Mouse (Mus musculus): ENCODE results near the gene Ap3m1.
"Not testable (repeated sequence)": the region's sequence is repeated elsewhere in the genome, so short reads cannot be mapped to it uniquely, and the experiment has no call there.

Gene Ap3m1

GRCm38 (mm10) chr14:21052112-21052780 lies at the start of gene Ap3m1, which contains the start of gene Adk:
Ap3m1 (minus strand) TSS chr14:21052508.
Adk (plus strand) TSS chr14:21052574.
- peak; percentile 96 to 97 for DNase-seq

GRCm38 (mm10) chr14:21101562-21101961 lies 49.3 kb upstream of the Ap3m1 start:
- no peak for DNase-seq

GRCm38 (mm10) chr14:21100876-21101275 lies 48.6 kb upstream of the Ap3m1 start:
- DNase-seq: no peak

GRCm38 (mm10) chr14:21099371-21099770 lies 47.1 kb upstream of the Ap3m1 start:
- DNase-seq: no peak

GRCm38 (mm10) chr14:21096689-21097088 lies 44.4 kb upstream of the Ap3m1 start:
- no peak for DNase-seq

GRCm38 (mm10) chr14:21096279-21096678 lies 44.0 kb upstream of the Ap3m1 start:
- DNase-seq: no peak

- DNase-seq: not testable (repeated sequence)
Measured at GRCm38 (mm10) chr14:21094161-21094560, 41.9 kb upstream of the Ap3m1 start.

GRCm38 (mm10) chr14:21090930-21091486 lies 38.7 kb upstream of the Ap3m1 start:
- no peak for DNase-seq

- no peak for DNase-seq
Measured at GRCm38 (mm10) chr14:21090400-21090799, 38.1 kb upstream of the Ap3m1 start.

- no peak for DNase-seq
Measured at GRCm38 (mm10) chr14:21088731-21089130, 36.4 kb upstream of the Ap3m1 start.

- no peak for DNase-seq
Measured at GRCm38 (mm10) chr14:21087390-21088060, 35.2 kb upstream of the Ap3m1 start.

GRCm38 (mm10) chr14:21086827-21087351 lies 34.6 kb upstream of the Ap3m1 start:
- no peak for DNase-seq

GRCm38 (mm10) chr14:21086106-21086505 lies 33.8 kb upstream of the Ap3m1 start:
- DNase-seq: no peak

GRCm38 (mm10) chr14:21085666-21086065 lies 33.4 kb upstream of the Ap3m1 start:
- no peak for DNase-seq

- DNase-seq: no peak
Measured at GRCm38 (mm10) chr14:21082823-21083222, 30.5 kb upstream of the Ap3m1 start.

- no peak for DNase-seq
Measured at GRCm38 (mm10) chr14:21078511-21078910, 26.2 kb upstream of the Ap3m1 start.

GRCm38 (mm10) chr14:21077939-21078338 lies 25.6 kb upstream of the Ap3m1 start:
- DNase-seq: no peak

- DNase-seq: peak in 1 of 2 experiments; percentile 27
Measured at GRCm38 (mm10) chr14:21076501-21077194, 24.3 kb upstream of the Ap3m1 start.

GRCm38 (mm10) chr14:21075751-21076500 lies 23.6 kb upstream of the Ap3m1 start:
- peak; percentile 89 to 91 for DNase-seq

- no peak for DNase-seq
Measured at GRCm38 (mm10) chr14:21074398-21075320, 22.4 kb upstream of the Ap3m1 start.

GRCm38 (mm10) chr14:21073981-21074380 lies 21.7 kb upstream of the Ap3m1 start:
- no peak for DNase-seq

Measured in B cell, adult 2 months (primary cell).